Mouse (Mus musculus): ENCODE data around the gene Endog. TPM values are rescaled to one million over a fixed set of nuclear protein-coding genes. Genes with fewer than 3 reads are reported as not detected.

The Endog gene
- polyA plus RNA-seq, 1 experiment from 2014 or later, result 23.5 TPM

DNA sequence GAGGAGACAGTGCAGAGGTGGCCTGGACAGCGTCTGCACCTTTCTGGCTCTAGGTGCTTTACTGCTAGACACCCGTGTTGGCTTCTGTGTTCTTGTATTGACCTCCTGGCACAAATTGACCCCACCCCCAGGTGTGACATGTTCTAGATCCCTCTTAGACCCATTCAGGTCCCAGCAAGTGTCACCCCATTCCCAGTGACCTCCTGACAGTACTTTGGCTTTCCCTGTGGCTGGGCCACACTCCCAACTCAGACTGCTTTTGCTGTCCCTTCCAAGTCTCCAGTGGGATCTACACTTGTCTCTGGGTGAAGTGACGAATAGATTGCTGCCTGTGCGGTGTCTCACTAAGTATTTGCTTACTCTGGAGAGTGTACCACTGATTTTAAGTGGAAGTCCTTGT lies 36.1 kb downstream of the Endog start:
- DNase-seq (ENCODE audit: low spot score), result no peak

- DNase-seq (ENCODE audit: low spot score), result no peak
Observed at GRCm38 (mm10) chr2:30207886-30208285, 36.6 kb downstream of the Endog start.

DNA sequence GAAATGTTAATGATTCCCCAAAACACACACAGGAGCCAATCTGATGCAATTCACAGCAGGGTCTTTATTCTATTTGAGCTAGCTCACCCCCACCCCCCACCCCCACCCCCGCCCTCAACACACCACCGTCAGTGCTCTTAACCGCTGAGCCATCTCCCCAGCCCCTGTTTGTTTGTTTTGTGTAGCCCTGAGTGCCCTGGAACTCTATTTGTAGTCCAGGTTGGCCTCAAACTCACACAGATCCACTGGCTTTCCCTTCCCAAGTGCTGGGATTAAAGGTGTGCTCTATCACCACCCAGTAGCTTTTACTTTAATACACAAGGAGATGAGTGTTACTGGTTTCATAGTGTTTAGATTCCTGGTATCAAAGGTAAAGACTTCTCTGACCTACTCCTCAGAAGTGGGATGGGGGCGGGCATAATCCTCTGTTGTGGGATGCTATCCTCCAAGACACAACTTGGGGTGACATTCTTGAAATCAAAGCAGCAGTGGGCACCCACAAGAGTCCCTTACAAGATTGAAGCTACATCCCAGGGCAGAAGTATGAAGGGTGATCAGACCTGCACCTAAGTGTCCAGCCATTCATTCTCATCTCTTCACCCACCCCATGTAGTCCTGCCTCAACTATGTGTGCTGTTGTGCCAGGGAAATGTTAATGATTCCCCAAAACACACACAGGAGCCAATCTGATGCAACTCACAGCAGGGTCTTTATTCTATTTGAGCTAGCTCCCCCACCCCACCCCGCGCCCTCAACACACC lies 40.3 kb downstream of the Endog start:
- DNase-seq (ENCODE audit: low spot score), result no peak

DNA sequence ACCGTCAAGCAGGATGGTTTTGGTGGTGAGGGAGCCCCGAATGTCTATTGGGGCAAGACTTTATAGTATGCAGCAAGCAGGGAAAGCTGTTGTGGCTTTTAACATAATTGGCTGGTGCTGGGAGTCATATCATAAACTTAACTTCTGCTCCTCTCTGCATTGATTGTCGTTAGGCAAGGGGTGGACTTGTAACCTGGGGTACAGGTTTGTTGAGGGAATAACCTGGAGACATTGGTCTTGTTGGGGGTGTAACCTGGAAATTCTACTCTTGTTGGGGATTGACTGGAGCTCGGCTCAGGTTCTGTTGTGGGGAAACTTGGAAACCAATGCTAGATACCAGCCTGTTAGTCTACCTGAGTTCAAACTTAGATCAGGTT lies 40.9 kb downstream of the Endog start:
- DNase-seq (ENCODE audit: low spot score), result no peak

GRCm38 (mm10) chr2:30212951-30213350 lies 41.7 kb downstream of the Endog start:
- DNase-seq (ENCODE audit: low spot score), result no peak

DNA sequence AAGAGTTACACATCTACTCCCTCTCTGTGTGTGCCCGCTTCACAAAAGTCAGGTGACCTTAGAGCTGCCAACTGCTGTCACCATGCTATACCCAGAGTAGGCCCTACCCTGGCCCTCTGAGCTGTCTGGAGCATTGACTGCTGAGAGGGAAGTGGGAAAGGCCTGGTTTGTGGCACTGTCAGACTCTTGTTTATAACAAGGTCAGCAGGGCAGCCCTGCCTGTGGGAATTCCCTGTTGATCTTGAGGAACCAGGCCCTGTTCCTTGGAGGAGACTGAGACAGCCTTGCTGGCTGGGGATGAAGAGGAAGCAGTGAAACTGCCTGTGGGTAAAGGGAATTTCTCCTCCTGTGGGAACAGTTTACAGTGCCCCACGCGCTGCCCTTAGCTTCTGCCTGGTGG lies 43.5 kb downstream of the Endog start:
- no peak for DNase-seq (ENCODE audit: low spot score)

GRCm38 (mm10) chr2:30215493-30215892 lies 44.2 kb downstream of the Endog start:
- no peak for DNase-seq (ENCODE audit: low spot score)

DNA sequence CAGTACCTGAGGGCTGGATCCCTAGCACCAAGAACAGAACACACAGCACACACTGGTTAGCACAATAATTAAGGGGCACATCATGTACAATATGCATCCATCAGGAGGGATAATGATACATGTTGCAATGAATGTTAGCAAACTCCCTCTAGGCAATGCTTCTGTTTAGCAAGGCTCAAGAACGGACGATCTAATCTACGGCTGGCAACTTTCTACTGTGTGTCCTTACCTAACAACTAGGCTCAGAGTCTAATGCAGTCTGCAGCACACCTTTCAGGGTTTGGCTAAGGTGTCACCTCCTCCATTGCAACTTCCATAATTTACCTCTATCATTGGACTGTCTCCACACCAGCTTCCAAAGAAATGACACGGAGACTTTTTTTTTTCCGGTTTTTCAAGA lies 45.0 kb downstream of the Endog start:
- DNase-seq (ENCODE audit: low spot score), result no peak

Other genes starting within 250 kb of the Endog start
- 47.6 and 55.3 TPM in 2 replicates for gene Gle1, start 236.1 kb upstream of the Endog start, polyA plus RNA-seq (2015; fragmentation: Nextera tagmentation; extraction: Ambion mirVana)
- 47.5 and 53.2 TPM in 2 replicates for gene Sptan1, start 205.9 kb upstream of the Endog start, polyA plus RNA-seq (2015; fragmentation: Nextera tagmentation; extraction: Ambion mirVana)
- 13.6 and 15.4 TPM in 2 replicates for gene Wdr34, start 122.6 kb upstream of the Endog start, polyA plus RNA-seq (2015; fragmentation: Nextera tagmentation; extraction: Ambion mirVana)
- gene Set, start 114.1 kb upstream of the Endog start, polyA plus RNA-seq (2015; fragmentation: Nextera tagmentation; extraction: Ambion mirVana), result 418 and 429 TPM in 2 replicates
- 3.5 and 3.7 TPM in 2 replicates for gene Pkn3, start 93.8 kb upstream of the Endog start, polyA plus RNA-seq (2015; fragmentation: Nextera tagmentation; extraction: Ambion mirVana)
- 28.8 and 29.5 TPM in 2 replicates for gene Zdhhc12, start 77.8 kb upstream of the Endog start, polyA plus RNA-seq (2015; fragmentation: Nextera tagmentation; extraction: Ambion mirVana)
- 5.6 and 9.6 TPM in 2 replicates for gene Zer1, start 46.9 kb upstream of the Endog start, polyA plus RNA-seq (2015; fragmentation: Nextera tagmentation; extraction: Ambion mirVana)
- 4.9 and 5.7 TPM in 2 replicates for gene Tbc1d13, start 37.7 kb upstream of the Endog start, polyA plus RNA-seq (2015; fragmentation: Nextera tagmentation; extraction: Ambion mirVana)
- 44.8 and 46.0 TPM in 2 replicates for gene Spout1, start 7.0 kb downstream of the Endog start, polyA plus RNA-seq (2015; fragmentation: Nextera tagmentation; extraction: Ambion mirVana)
- 14.5 and 15.5 TPM in 2 replicates for gene Kyat1, start 34.4 kb downstream of the Endog start, polyA plus RNA-seq (2015; fragmentation: Nextera tagmentation; extraction: Ambion mirVana)
- 21.4 and 22.6 TPM in 2 replicates for gene Lrrc8a, start 66.2 kb downstream of the Endog start, polyA plus RNA-seq (2015; fragmentation: Nextera tagmentation; extraction: Ambion mirVana)
- gene Gm28035, start 69.1 kb downstream of the Endog start, polyA plus RNA-seq (2015; fragmentation: Nextera tagmentation; extraction: Ambion mirVana), result 0.04 and 0.08 TPM in 2 replicates
- gene Phyhd1, start 94.7 kb downstream of the Endog start, polyA plus RNA-seq (2015; fragmentation: Nextera tagmentation; extraction: Ambion mirVana), result 2.8 and 3.0 TPM in 2 replicates
- gene Gm28038, start 109.5 kb downstream of the Endog start, polyA plus RNA-seq (2015; fragmentation: Nextera tagmentation; extraction: Ambion mirVana), result not detected in 2 replicates
- 15.8 and 18.6 TPM in 2 replicates for gene Dolk, start 114.8 kb downstream of the Endog start, polyA plus RNA-seq (2015; fragmentation: Nextera tagmentation; extraction: Ambion mirVana)
- 21.3 and 22.3 TPM in 2 replicates for gene Nup188, start 114.9 kb downstream of the Endog start, polyA plus RNA-seq (2015; fragmentation: Nextera tagmentation; extraction: Ambion mirVana)
- 66.9 and 77.5 TPM in 2 replicates for gene Sh3glb2, start 187.8 kb downstream of the Endog start, polyA plus RNA-seq (2015; fragmentation: Nextera tagmentation; extraction: Ambion mirVana)
- 7.6 and 10.6 TPM in 2 replicates for gene Miga2, start 192.7 kb downstream of the Endog start, polyA plus RNA-seq (2015; fragmentation: Nextera tagmentation; extraction: Ambion mirVana)
- gene Dolpp1, start 220.8 kb downstream of the Endog start, polyA plus RNA-seq (2015; fragmentation: Nextera tagmentation; extraction: Ambion mirVana), result 27.8 and 28.1 TPM in 2 replicates
- gene Crat, start 244.3 kb downstream of the Endog start, polyA plus RNA-seq (2015; fragmentation: Nextera tagmentation; extraction: Ambion mirVana), result 7.9 and 10.2 TPM in 2 replicates
- 127 and 128 TPM in 2 replicates for gene Ptpa, start 244.5 kb downstream of the Endog start, polyA plus RNA-seq (2015; fragmentation: Nextera tagmentation; extraction: Ambion mirVana)